ENCODE assay signal across 28 mouse cellular contexts in genomic region chr5:16370706-16371105, GRCm38 (mm10).
"Had no signal": no experiment of that assay in that cellular context is flagged by ENCODE, and none has a peak within 500 bp of the region (broad histone marks: within the 10 kb centered on the region; RNA-seq: fewer than 3 reads in every experiment).

No protein-coding gene starts in this region.

- H3K9ac ChIP-seq: embryonic facial prominence, embryonic 12.5 days; embryonic facial prominence, embryonic 13.5 days; embryonic facial prominence, embryonic 15.5 days; forebrain, embryonic 12.5 days; forebrain, embryonic 13.5 days; forebrain, embryonic 15.5 days; forebrain, postnatal 0 days had no signal

- H3K27me3 ChIP-seq: embryonic facial prominence, embryonic 12.5 days; embryonic facial prominence, embryonic 13.5 days; embryonic facial prominence, embryonic 15.5 days; forebrain, embryonic 12.5 days; forebrain, embryonic 13.5 days; forebrain, embryonic 15.5 days had no signal

- H3K4me2 ChIP-seq: embryonic facial prominence, embryonic 12.5 days; embryonic facial prominence, embryonic 13.5 days; embryonic facial prominence, embryonic 15.5 days; forebrain, embryonic 12.5 days; forebrain, embryonic 13.5 days; forebrain, embryonic 15.5 days had no signal

- ATAC-seq: forebrain, embryonic 13.5 days; forebrain, embryonic 14.5 days; forebrain, embryonic 15.5 days; forebrain, embryonic 16.5 days; forebrain, postnatal 0 days had no signal

- DNase-seq: cerebellum, adult 2 months; cerebellum, adult 8-10 months; cerebellum, adult 9-10 months; cerebellum, adult 9-11 months; cerebellum, postnatal 10 days; cerebellum, postnatal 14 days; cerebellum, postnatal 25 days; cerebellum, postnatal 36 days; embryo, embryonic 11 days; forebrain, postnatal 0 days; gastrocnemius, adult 2 months; gastrocnemius, postnatal 10 days; gastrocnemius, postnatal 14 days; gastrocnemius, postnatal 25 days; gastrocnemius, postnatal 36 days; heart, adult 11 months; heart, adult 18-20 months had no signal

- H3K36me3 ChIP-seq: embryonic facial prominence, embryonic 10.5 days; embryonic facial prominence, embryonic 12.5 days; embryonic facial prominence, embryonic 13.5 days; embryonic facial prominence, embryonic 15.5 days; forebrain, embryonic 10.5 days; forebrain, embryonic 12.5 days; forebrain, embryonic 15.5 days had no signal

- H3K4me3 ChIP-seq: embryonic facial prominence, embryonic 10.5 days; embryonic facial prominence, embryonic 12.5 days; embryonic facial prominence, embryonic 13.5 days; embryonic facial prominence, embryonic 15.5 days; erythroblast, embryonic 14.5 days; forebrain, embryonic 10.5 days; forebrain, embryonic 12.5 days; forebrain, embryonic 13.5 days; forebrain, embryonic 15.5 days; gastrocnemius, adult 2 months had no signal

- H3K9me3 ChIP-seq: embryonic facial prominence, embryonic 10.5 days; embryonic facial prominence, embryonic 12.5 days; embryonic facial prominence, embryonic 13.5 days; embryonic facial prominence, embryonic 15.5 days; forebrain, embryonic 10.5 days; forebrain, embryonic 12.5 days; forebrain, embryonic 13.5 days; forebrain, embryonic 15.5 days had no signal

- H3K4me1 ChIP-seq: embryonic facial prominence, embryonic 10.5 days; embryonic facial prominence, embryonic 12.5 days; embryonic facial prominence, embryonic 13.5 days; embryonic facial prominence, embryonic 15.5 days; forebrain, embryonic 10.5 days; forebrain, embryonic 12.5 days; forebrain, embryonic 13.5 days; forebrain, embryonic 15.5 days had no signal

- H3K27ac ChIP-seq: embryonic facial prominence, embryonic 10.5 days; embryonic facial prominence, embryonic 12.5 days; embryonic facial prominence, embryonic 13.5 days; embryonic facial prominence, embryonic 15.5 days; forebrain, embryonic 10.5 days; forebrain, embryonic 12.5 days; forebrain, embryonic 13.5 days; forebrain, embryonic 15.5 days; gastrocnemius, adult 2 months had no signal
